Mouse (Mus musculus) C2C12 (cell line): Measurements from ENCODE around the gene 1700017B05Rik. TPM values are rescaled to one million over a fixed set of nuclear protein-coding genes. Genes with fewer than 3 reads are reported as not detected.

ENCODE experiments used
- H3K27me3 ChIP-seq: one replicate; pipeline ENCODE4 v1.6.1; 2011; ENCODE audit not compliant: control insufficient read depth, insufficient read depth, insufficient read length
- H3K36me3 ChIP-seq: one replicate; pipeline ENCODE4 v1.6.1; 2011; ENCODE audit not compliant: control insufficient read depth, insufficient read depth
- H3K4me3 ChIP-seq: one replicate; pipeline ENCODE4 v1.5.1; 2011; ENCODE audit warnings: mild to moderate bottlenecking, control low read depth; ENCODE audit not compliant: poor library complexity, insufficient read depth, severe bottlenecking
- H3K79me2 ChIP-seq: one replicate; pipeline ENCODE4 v1.6.1; 2011; ENCODE audit not compliant: control insufficient read depth, insufficient read depth
- H3K79me3 ChIP-seq: one replicate; pipeline ENCODE4 v1.6.1; 2011; ENCODE audit warnings: low read depth, control low read depth
- H3ac ChIP-seq: one replicate; pipeline ENCODE3; 2011; ENCODE audit warnings: low read depth; ENCODE audit not compliant: control insufficient read depth, insufficient read length
- CEBPB ChIP-seq: IDR thresholded peaks from one replicate; pipeline ENCODE4 v1.6.1; 2011; ENCODE audit warnings: low read depth, mild to moderate bottlenecking, control low read depth, moderate library complexity
- CTCF ChIP-seq: IDR thresholded peaks from one replicate; pipeline ENCODE4 v1.5.1; 2011; ENCODE audit not compliant: control insufficient read depth, insufficient read depth, insufficient read length
- FOSL1 ChIP-seq: IDR thresholded peaks from one replicate; pipeline ENCODE4 v1.8.0; 2011; ENCODE audit warnings: mild to moderate bottlenecking, low read length; ENCODE audit not compliant: poor library complexity, insufficient read depth, severe bottlenecking
- MAX ChIP-seq: IDR thresholded peaks from one replicate; pipeline ENCODE4 v1.6.1; 2011; ENCODE audit warnings: mild to moderate bottlenecking, control low read depth
- MYOD1 ChIP-seq: IDR thresholded peaks from one replicate; pipeline ENCODE4 v1.6.1; 2011; ENCODE audit warnings: low read depth; ENCODE audit not compliant: control insufficient read depth, insufficient read length
- MYOG ChIP-seq: IDR thresholded peaks from one replicate; pipeline ENCODE4 v1.6.1; 2011; ENCODE audit not compliant: control insufficient read depth, insufficient read length; ENCODE audit errors: extremely low read depth
- USF1 ChIP-seq: IDR thresholded peaks from one replicate; pipeline ENCODE4 v1.6.1; 2011; ENCODE audit warnings: low read depth, mild to moderate bottlenecking, control low read depth, moderate library complexity
- polyA plus RNA-seq: library from polyadenylated mRNA; unstranded; fragments of >200 nt; fragmentation: generic; extraction: Trizol; gene quantifications from one replicate; pipeline ENCODE4 v1.2.1, GENCODE M21; 2012; ENCODE audit warnings: missing spikeins

Gene 1700017B05Rik
- polyA plus RNA-seq, 1 experiment = 26.2 TPM

GRCm38 (mm10) chr9:57248030-57248942 lies 14.1 kb downstream of the 1700017B05Rik start:
- Histone ChIP-seq H3K36me3 (peaks cover 11% of the 10 kb centered on the region), H3K79me3 (no peaks in the 10 kb centered on the region), H3K27me3 (no peaks in the 10 kb centered on the region), H3ac (no peak overlapping the region), H3K79me2 (peaks cover 5% of the 10 kb centered on the region), H3K4me3 (no peak overlapping the region)
- TF ChIP-seq FOSL1 (no peak), MYOG (no peak), USF1 (no peak), CEBPB (no peak), MAX (no peak), CTCF (no peak), MYOD1 (no peak)

- H3K79me3 ChIP-seq = no peaks in the 10 kb centered on the region
- peaks cover under 1% of the 10 kb centered on the region for H3K36me3 ChIP-seq
- H3K4me3 ChIP-seq = no peak overlapping the region
- TF ChIP-seq MAX (no peak), FOSL1 (no peak), USF1 (no peak), CEBPB (no peak), CTCF (no peak), MYOD1 (no peak), MYOG (no peak)
- H3ac ChIP-seq = no peak overlapping the region
- H3K27me3 ChIP-seq = no peaks in the 10 kb centered on the region
- no peaks in the 10 kb centered on the region for H3K79me2 ChIP-seq
Observed at GRCm38 (mm10) chr9:57247201-57247671, 15.2 kb downstream of the 1700017B05Rik start.

GRCm38 (mm10) chr9:57246482-57246881 lies 15.9 kb downstream of the 1700017B05Rik start:
- H3K79me3 ChIP-seq = no peaks in the 10 kb centered on the region
- no peak overlapping the region for H3K4me3 ChIP-seq
- H3ac ChIP-seq = no peak overlapping the region
- no peaks in the 10 kb centered on the region for H3K36me3 ChIP-seq
- no peaks in the 10 kb centered on the region for H3K27me3 ChIP-seq
- no peaks in the 10 kb centered on the region for H3K79me2 ChIP-seq
- TF ChIP-seq MAX = no peak
- no peak for TF ChIP-seq CTCF
- no peak for TF ChIP-seq USF1
- TF ChIP-seq MYOG = no peak
- no peak for TF ChIP-seq CEBPB
- no peak for TF ChIP-seq MYOD1

- no peak overlapping the region for H3K4me3 ChIP-seq
- no peaks in the 10 kb centered on the region for H3K79me2 ChIP-seq
- H3K36me3 ChIP-seq = no peaks in the 10 kb centered on the region
- TF ChIP-seq USF1 (no peak), MYOD1 (no peak), MAX (no peak), CEBPB (no peak), FOSL1 (no peak), CTCF (no peak), MYOG (no peak)
- no peaks in the 10 kb centered on the region for H3K79me3 ChIP-seq
- no peak overlapping the region for H3ac ChIP-seq
- no peaks in the 10 kb centered on the region for H3K27me3 ChIP-seq
Observed at GRCm38 (mm10) chr9:57244106-57244685, 18.2 kb downstream of the 1700017B05Rik start.

GRCm38 (mm10) chr9:57242916-57243315 lies 19.5 kb downstream of the 1700017B05Rik start:
- no peaks in the 10 kb centered on the region for H3K27me3 ChIP-seq
- H3K79me3 ChIP-seq = no peaks in the 10 kb centered on the region
- no peaks in the 10 kb centered on the region for H3K36me3 ChIP-seq
- H3K79me2 ChIP-seq = no peaks in the 10 kb centered on the region
- TF ChIP-seq MYOG = no peak
- no peak for TF ChIP-seq USF1
- TF ChIP-seq MAX = no peak
- TF ChIP-seq CEBPB = no peak
- TF ChIP-seq FOSL1 = no peak
- TF ChIP-seq CTCF = no peak
- H3ac ChIP-seq = no peak overlapping the region
- H3K4me3 ChIP-seq = no peak overlapping the region

- Histone ChIP-seq H3K27me3 (no peaks in the 10 kb centered on the region), H3K4me3 (no peak overlapping the region), H3ac (no peak overlapping the region), H3K36me3 (no peaks in the 10 kb centered on the region), H3K79me3 (no peaks in the 10 kb centered on the region), H3K79me2 (no peaks in the 10 kb centered on the region)
- TF ChIP-seq USF1 (no peak), MYOG (no peak), CEBPB (no peak), MYOD1 (no peak), FOSL1 (no peak), CTCF (no peak), MAX (no peak)
Observed at GRCm38 (mm10) chr9:57241111-57241510, 21.3 kb downstream of the 1700017B05Rik start.
